Mouse (Mus musculus) CH12.LX (cell line): ENCODE results near the gene Tmem63b.

ENCODE experiments used
- CHD2 ChIP-seq: IDR thresholded peaks from 2 replicates; pipeline ENCODE4 v1.6.1; 2011; ENCODE audit warnings: low read length, improper control_type of control experiment
- CTCF ChIP-seq, 2 experiments: IDR thresholded peaks in 1 of 2; conservative IDR thresholded peaks in 1 of 2; 2 replicates each; pipeline ENCODE4 v1.5.1; 2011 to 2012; ENCODE audit warnings: low read depth in 2 of 2, low read length in 2 of 2, improper control_type of control experiment in 1 of 2, inconsistent platforms in 1 of 2, mild to moderate bottlenecking in 1 of 2, moderate library complexity in 1 of 2
- E2F4 ChIP-seq: IDR thresholded peaks from 2 replicates; pipeline ENCODE4 v1.6.1; 2011; ENCODE audit warnings: low read depth, low read length, improper control_type of control experiment; ENCODE audit not compliant: insufficient replicate concordance
- EP300 ChIP-seq: IDR thresholded peaks from 2 replicates; pipeline ENCODE4 v1.6.1; 2011; ENCODE audit warnings: low read length, improper control_type of control experiment
- GABPA ChIP-seq: IDR thresholded peaks from 2 replicates; pipeline ENCODE4 v1.6.1; 2012; ENCODE audit warnings: low read depth, low read length, improper control_type of control experiment, inconsistent platforms; ENCODE audit not compliant: insufficient replicate concordance
- IRF4 ChIP-seq: IDR thresholded peaks from 2 replicates; pipeline ENCODE4 v1.6.1; 2014; ENCODE audit warnings: low read depth, mild to moderate bottlenecking, inconsistent platforms, low read length, improper control_type of control experiment
- JUND ChIP-seq: conservative IDR thresholded peaks from 2 replicates; pipeline ENCODE4 v1.6.1; 2011; ENCODE audit warnings: low read depth, low read length, improper control_type of control experiment
- POLR2A ChIP-seq: IDR thresholded peaks from 2 replicates; pipeline ENCODE4 v1.6.1; 2011; ENCODE audit warnings: low read depth, mild to moderate bottlenecking, improper control_type of control experiment, low read length
- POLR2AphosphoS2 ChIP-seq: IDR thresholded peaks from 2 replicates; pipeline ENCODE4 v1.6.1; 2011; ENCODE audit warnings: low read depth, low read length, improper control_type of control experiment
- USF1 ChIP-seq: IDR thresholded peaks from 2 replicates; pipeline ENCODE4 v1.6.1; 2014; ENCODE audit warnings: low read depth, mild to moderate bottlenecking, inconsistent platforms, low read length, improper control_type of control experiment
- ZMIZ1 ChIP-seq: IDR thresholded peaks from 2 replicates; pipeline ENCODE4 v1.6.1; 2012; ENCODE audit warnings: low read depth, mild to moderate bottlenecking, inconsistent platforms, low read length, improper control_type of control experiment

GRCm38 (mm10) chr17:45708179-45708578 is 21.5 kb upstream of the Tmem63b start:
- TF ChIP-seq JUND (no peak), GABPA (no peak), ZMIZ1 (no peak), CTCF (conservative IDR thresholded peaks at IDR 0.05 in 1 of 2, IDR thresholded peaks at IDR 0.05 in 1 of 2; ENCODE audit: low read depth in 2 of 2, low read length in 2 of 2) (no peak), IRF4 (no peak), USF1 (no peak), EP300 (no peak), POLR2AphosphoS2 (no peak), POLR2A (no peak), CHD2 (no peak), E2F4 (no peak)
